Mouse (Mus musculus) embryonic stem cell, embryonic (primary cell): Measurements from ENCODE around the gene Olfr1260.

Experiments used
- CTCF ChIA-PET, 4 experiments: fragments of 300-600 bp in 2 of 4; fragments of 350-600 bp in 2 of 4; sonication (Branson Sonifier 250); formaldehyde crosslinking; loops; one replicate each; lab custom pipeline; 2022; ENCODE audit warnings: inconsistent platforms in 2 of 4; lab: Charles Lee
- POLR2A ChIA-PET, 4 experiments: fragments of 300-600 bp in 2 of 4; fragments of 350-600 bp in 2 of 4; sonication (Branson Sonifier 250); formaldehyde crosslinking; loops; one replicate each; lab custom pipeline; 2022; ENCODE audit warnings: antibody characterized with exemption in 4 of 4, inconsistent platforms in 1 of 4; lab: Charles Lee

The Olfr1260 gene

GRCm38 (mm10) chr2:89974184-89974583 is at the start of gene Olfr1260:
Gene Olfr1260, plus strand, starts transcription at chr2:89974340.
- ChIA-PET CTCF (no interaction called here), POLR2A (no interaction called here)

DNA sequence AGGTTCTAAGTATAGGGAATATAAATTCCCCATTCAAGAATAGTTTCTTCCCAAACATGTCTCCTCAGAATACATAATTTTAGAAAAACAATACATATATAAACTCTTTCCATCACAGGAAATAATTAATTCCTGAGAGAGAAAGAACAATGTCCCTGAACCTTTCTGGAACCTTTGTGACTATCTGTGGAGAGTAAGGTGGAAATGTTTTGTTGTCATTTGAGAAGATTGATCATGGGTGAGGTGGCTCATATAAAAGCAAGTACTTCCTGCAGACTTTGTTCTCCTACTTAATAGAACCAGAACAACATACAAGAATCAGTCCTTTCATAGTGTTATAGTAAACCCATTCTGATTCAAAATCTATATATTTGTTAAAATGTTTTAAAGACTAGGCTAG is 47.1 kb upstream of the Olfr1260 start, which contains the start of gene Olfr1258:
Olfr1258 (plus strand) TSS at position 301 of the 400 bp plus-strand sequence.
- ChIA-PET CTCF (no interaction called here), POLR2A (no interaction called here)

DNA sequence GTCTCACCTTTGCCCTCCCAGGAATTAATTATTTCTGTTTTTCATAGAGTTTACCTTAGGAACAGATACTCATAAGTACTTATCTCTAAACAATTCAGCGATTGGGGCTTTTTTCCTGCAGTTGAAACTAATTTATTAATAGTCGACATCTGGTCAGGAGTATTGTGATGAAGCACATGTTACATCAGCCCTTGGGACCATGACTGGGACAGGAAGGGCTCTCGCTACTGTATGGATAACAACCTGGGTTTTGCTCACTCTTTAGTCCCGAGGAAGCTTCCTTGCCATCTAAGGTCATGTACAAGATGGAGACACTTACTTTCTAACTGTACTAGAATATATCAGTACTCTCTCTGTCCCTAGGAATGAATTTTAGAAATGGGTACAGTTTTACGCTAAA is 25.6 kb upstream of the Olfr1260 start, which contains the start of gene Olfr1259:
Olfr1259 (minus strand) TSS at position 101 of the 400 bp plus-strand sequence.
- CTCF ChIA-PET = no interaction called here
- POLR2A ChIA-PET = interaction anchor here in 1 of 4 experiments (0.6 kb wide), 1 partner anchor 95 kb away, joined by 5 read pairs; no protein-coding TSS in a partner anchor

DNA sequence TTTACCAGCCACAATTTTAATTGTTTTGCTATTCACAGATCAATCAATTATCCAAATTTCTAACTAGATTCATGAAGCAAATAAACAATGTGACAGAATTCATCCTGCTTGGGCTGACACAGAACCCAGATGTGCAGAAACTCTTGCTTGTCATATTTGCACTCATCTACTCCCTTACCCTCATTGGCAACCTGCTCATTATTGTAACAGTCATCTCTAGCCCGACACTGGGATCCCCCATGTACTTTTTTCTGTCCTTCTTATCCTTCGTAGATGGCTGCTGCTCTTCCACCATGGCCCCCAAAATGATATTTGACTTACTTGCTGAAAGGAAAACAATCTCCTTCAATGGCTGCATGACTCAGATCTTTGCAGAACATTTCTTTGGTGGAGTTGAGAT is 3.6 kb downstream of the Olfr1260 start:
- ChIA-PET POLR2A (no interaction called here), CTCF (no interaction called here)

DNA sequence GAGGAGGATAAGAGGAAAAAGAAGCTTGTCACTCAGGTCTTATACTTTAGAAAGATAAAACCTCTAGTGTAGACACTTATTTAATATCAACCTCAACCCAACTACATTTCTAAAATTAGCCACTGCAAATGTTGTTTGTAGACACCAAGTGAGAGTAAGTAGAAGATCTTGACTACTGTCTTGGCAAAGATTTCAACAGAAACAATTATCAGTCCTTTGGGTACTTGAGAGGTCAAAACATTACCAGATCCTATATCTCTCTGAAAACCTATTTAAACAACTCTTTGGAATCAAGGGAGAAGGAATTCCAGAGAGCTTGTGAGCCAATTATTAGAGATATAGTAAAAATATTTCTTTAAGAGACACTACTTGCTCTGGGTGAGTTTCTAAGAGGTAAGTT is 16.8 kb downstream of the Olfr1260 start, which contains the start of gene Olfr1261:
Olfr1261 (plus strand) TSS at position 301 of the 400 bp plus-strand sequence.
- ChIA-PET CTCF (no interaction called here), POLR2A (no interaction called here)

DNA sequence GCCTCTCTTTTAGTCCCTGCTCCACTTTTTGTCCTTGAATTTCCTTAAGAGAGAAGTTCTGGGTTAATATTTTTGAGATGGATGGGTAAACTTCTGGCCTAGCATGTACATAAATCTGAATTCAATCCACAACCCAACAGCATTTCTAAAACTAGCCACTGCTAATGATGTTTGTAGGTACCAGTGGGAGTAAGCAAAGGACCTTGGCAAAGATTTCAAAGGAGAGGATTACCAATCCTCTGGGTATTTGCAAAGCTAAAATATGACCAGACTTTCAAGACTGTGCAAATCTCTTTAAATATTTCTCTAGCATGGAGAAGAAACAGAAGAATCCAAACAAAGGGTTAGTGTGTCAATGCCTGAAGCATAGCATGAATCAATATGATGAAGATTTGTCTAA is 25.7 kb downstream of the Olfr1260 start, which contains the start of gene Olfr1262:
Olfr1262 (plus strand) TSS at position 301 of the 400 bp plus-strand sequence.
- POLR2A ChIA-PET = no interaction called here

DNA sequence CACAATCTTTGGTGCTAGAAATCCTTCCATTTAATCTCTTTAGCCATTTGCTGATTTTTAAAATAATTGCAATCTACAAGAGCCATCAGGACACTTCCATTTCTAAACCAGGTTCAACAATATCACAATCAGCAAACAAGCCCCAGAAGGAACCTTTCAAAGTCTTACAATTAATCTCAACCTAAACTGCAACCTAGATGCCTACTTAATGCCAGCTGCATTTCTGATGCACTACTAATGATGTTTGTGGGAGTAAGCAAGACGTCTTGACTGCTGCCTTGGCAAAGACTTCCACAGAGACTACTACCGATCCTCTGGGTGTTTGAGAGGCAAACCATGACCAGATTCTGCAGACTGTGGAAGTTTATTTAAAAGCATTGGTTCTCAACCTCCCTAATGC is 37.7 kb downstream of the Olfr1260 start, which contains the start of gene Olfr1263:
Olfr1263 (plus strand) TSS at position 301 of the 400 bp plus-strand sequence.
- POLR2A ChIA-PET = no interaction called here

More for the DNA sequence above, 25.7 kb downstream of the Olfr1260 start, which contains the start of gene Olfr1262:
- CTCF ChIA-PET = no interaction called here

GRCm38 (mm10) chr2:90025477-90025876 is 51.3 kb downstream of the Olfr1260 start, which contains the start of gene Olfr1264:
Gene Olfr1264, minus strand, starts transcription at chr2:90025577.
- POLR2A ChIA-PET = no interaction called here
- CTCF ChIA-PET = no interaction called here

More for the DNA sequence above, 37.7 kb downstream of the Olfr1260 start, which contains the start of gene Olfr1263:
- CTCF ChIA-PET = no interaction called here
